Mouse (Mus musculus) thymus, postnatal 14 days (tissue): ENCODE measurements around the gene Slc7a5.

Experiments
- DNase-seq: peaks from one replicate; pipeline ENCODE4 v3.0.0; 2021

Slc7a5 gene

DNA sequence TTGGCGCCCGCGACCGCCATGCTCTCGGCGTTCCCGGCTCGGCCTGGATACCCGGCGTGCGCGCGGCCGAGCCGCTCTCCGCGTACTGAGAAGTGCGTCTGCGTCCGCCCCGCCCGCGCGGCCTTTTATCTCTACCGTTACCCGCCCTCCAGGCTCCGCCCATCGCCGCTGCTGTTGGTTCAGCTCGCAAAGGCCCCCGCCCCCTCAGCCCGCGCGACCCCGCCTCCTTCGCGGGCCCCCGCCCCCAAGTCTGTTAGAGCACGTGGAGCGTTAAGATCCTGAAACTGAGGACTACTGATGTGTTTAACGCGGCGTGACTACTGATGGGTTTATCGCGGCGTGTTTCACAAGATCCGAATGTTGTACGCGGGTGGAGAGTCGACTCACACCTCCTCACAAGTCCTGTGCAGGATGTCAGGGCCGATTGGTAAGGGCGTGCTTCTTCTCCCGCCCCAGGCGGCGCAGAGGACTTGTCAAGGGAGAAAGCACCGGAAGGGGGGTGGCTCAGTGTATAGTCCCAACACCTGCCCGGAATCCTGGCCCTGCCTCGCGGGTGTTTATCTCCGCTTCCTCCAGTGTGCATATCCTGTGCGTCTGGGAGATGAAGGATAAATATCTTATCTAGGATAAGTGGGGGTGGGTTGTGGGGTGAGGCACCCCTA is at the start of gene Slc7a5:
Gene Slc7a5 (minus strand): TSS at position 108 of the 662 bp plus-strand sequence.
- peak; percentile 99 for DNase-seq

DNA sequence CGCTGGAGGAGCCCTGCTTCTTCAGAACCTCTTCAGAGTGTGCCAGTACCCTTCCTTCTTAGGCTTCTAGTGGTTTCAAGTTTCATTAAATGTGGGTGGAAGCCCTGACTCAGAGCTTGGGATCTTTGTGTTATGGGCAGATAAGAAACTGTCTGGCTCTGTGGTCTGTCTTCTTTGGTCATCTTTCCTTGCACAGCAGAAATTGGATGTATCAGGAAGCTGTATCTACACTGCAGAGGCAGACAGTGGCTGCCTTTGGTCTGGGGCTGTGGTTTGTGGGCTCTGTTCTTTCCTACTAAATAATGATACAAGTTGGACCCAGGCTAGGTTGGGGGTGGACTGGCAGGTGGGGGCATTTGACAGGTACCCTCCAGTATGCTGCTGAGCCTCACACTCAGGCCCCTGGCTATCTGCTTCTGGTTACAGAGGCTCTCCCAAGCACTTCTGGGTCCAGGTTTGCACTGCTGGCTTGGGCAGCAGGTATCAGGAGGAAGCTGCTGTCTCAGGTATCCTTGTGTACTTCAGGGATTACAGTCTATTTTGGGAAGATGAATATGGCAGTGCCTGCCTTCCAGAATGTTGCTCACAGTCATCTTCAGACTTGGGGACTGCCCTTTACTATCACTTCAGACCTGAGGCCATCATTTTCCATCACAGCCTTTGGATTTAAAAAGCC is 48.5 kb upstream of the Slc7a5 start:
- DNase-seq = no peak

- no peak for DNase-seq
These were observed 47.6 kb upstream of the Slc7a5 start for GRCm38 (mm10) chr8:121954981-121955555.

DNA sequence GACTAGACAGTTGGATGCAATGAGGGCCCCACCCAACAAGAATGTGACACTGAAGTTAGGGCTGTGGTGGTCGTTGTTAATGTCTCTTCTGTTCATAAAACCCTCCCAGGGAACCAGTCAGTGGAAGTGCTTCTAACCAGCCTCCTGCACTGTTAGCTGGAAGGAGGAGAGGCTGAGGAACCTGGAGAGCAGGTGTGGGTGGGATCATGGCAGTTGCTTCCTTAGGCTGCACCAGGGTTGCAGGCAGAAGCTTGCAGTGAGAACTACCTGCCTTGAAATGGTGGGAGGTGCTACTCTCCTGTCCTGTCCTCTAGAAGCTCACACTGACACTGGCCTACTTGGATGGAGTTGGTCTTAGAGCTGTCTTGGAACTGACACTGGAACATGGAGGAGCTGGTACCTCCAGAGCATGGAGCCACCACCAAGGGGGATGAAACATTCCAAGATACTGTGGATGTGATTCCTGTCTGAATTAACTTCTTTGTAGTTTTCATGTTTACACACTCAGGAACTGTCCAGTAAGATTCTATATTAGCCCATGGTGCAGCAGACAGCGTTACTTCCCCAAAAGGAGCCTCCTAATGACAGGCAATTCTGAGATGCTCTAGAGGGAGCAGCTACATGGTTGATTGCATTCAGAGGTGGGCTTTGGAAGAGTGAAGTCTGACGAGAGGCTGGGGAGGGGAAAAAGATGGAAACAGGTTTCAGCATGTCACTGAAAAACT is 46.5 kb upstream of the Slc7a5 start:
- DNase-seq = no peak

DNA sequence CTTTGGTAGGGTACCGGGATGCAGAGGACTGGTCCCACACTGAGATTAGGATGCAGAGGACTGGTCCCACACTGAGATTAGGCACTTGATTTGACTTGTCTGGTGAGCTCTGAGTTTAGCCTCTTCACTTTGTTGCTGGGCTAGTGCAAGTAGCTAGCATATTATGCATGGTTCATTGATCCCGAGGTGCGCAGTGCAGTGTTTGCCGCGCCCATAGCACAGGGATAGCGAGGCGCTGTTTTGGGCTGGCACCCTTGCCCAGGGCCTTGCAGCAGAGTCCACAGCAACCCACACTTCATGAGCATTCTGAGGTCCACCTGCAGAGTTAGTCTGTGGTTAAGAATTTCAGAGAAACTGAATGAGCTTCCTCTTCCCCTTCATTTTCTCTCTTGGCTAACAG is 45.3 kb upstream of the Slc7a5 start:
- no peak for DNase-seq

GRCm38 (mm10) chr8:121952122-121952521 is 44.6 kb upstream of the Slc7a5 start:
- no peak for DNase-seq

DNA sequence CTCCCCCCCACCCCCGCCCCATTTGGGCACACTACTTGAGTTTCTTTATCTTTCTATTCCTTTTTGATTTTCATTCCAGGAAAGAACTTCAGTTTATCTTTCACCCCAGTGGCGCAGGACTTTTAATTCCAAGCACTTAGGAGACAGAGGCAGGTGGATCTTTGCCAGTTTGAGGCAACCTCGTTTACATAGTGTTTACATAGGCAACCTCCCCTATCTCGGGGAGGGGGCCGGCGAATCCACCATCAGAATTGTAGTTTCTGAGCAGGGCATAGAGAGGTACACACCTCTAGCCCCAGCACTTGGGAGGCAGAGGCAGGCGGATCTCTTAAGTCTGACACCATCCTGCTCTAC is 44.1 kb upstream of the Slc7a5 start:
- DNase-seq = no peak

DNA sequence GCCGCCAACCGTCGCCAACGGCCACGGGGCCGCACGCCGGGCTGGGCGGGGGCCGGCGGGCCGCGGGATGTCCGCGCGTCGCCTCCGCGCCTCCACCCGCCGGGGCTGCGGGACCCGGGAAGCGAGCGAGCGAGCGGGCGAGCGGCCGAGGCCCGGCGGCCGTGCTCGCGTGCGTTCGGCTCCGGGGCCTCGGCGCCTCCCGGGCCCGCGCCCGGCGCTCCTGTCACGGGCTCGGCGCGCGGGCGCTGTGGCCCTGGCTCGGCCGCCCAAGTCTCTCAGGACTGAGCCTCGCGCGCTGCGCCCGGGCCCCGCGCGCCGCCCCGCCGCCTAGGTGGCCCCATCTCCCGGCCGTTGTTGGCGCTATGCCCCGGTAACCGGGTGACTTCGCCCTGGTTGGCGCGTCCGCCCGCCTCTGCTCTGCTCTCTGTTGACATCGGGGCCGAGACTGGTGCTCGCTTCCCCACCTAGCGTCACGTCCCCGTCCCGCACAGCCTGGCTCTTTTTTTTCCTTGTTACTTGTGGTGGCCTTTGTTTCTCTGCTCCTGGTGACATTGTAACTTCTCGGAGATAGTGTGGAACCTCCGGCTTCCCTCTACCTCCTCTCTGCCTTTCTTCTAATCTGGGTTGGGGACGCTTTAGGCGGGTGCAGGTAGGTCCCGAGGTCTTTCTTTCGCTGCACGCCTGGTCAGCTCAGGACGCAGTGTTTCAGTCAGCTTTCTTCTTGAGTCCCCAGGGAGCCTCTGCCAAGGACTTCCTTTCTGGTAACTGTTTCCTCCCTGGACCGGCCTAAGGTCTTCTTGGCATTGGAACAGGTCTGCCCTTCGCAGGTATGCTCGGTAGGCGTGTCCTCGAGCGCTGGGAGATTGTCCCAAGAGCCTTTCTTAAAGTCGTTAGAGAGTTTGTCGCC is 43.5 kb upstream of the Slc7a5 start:
- peak; percentile 78 for DNase-seq

GRCm38 (mm10) chr8:121949941-121950748 is 42.7 kb upstream of the Slc7a5 start:
- DNase-seq = peak; percentile 99

GRCm38 (mm10) chr8:121949222-121949800 is 41.8 kb upstream of the Slc7a5 start, which contains the start of gene Banp:
Gene Banp (plus strand): TSS chr8:121949750.
- no peak for DNase-seq

- peak; percentile 23 for DNase-seq
These were observed 41.0 kb upstream of the Slc7a5 start for GRCm38 (mm10) chr8:121948321-121949145.

GRCm38 (mm10) chr8:121947753-121948141 is 40.3 kb upstream of the Slc7a5 start:
- DNase-seq = peak; percentile 93

GRCm38 (mm10) chr8:121947047-121947752 is 39.7 kb upstream of the Slc7a5 start:
- DNase-seq = no peak

DNA sequence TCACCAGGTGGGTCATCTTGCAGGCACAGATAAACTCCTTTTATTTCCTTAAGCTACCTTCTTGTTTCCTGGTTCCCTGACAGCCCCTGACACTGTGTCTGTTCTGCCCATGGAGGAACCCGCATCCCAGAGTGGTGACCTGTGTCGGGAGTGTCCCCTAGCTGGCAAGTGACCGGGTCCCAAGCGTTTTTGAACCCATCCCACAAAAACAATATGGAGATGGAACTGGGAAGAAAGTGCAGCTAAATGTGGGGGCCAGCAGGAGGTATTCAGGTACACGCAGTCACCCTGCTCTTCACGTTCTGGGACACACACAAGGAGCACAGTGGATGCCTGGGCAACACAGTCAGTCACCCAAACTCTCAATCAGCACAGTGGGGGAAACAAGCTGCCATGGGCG is 38.9 kb upstream of the Slc7a5 start:
- DNase-seq = no peak

GRCm38 (mm10) chr8:121944831-121945230 is 37.3 kb upstream of the Slc7a5 start, which contains the start of gene Car5a:
Gene Car5a (minus strand): TSS chr8:121944904.
- DNase-seq = no peak

DNA sequence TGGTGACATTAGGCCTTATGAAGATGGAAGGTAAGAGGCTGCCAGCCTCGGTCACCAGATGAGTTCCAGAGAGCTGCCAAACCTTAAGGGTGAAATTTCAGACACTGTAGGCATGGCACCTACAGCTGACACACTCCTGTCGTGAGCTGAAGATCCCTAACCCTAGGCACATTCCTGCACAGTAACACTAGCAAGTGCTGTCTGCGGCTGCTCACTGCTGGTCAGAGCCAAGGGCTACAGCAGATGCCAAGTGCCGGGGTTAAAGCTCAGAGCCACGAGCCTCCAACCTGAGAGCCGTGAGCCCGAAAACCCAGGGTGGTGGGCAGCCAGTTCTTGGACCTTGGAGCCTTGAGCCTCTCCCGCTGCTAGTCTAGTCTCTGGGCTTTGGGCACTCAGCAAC is 36.2 kb upstream of the Slc7a5 start:
- DNase-seq = no peak

DNA sequence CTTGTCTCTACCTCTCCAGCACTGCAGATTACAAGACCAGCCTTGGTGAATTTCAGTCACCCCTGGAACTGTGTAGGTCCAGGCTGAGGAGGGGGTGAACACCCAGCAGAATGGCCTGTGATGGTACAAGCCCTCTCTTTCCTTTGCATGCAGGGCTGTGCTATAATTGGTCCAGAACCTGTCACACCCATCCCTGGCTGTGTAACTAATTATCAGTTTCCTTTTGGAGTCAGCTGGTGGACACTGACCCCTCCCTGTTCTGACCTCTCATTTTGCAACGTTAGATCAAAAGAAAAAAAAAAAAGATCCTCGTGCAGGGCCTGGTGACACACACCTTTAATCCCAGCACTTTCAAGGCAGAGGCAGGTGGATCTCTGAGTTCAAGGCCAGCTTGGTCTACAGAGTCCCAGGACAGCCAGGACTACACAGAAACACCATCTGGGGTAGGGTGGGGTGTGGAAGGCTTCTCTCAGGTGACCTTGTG is 35.6 kb upstream of the Slc7a5 start:
- DNase-seq = no peak

DNA sequence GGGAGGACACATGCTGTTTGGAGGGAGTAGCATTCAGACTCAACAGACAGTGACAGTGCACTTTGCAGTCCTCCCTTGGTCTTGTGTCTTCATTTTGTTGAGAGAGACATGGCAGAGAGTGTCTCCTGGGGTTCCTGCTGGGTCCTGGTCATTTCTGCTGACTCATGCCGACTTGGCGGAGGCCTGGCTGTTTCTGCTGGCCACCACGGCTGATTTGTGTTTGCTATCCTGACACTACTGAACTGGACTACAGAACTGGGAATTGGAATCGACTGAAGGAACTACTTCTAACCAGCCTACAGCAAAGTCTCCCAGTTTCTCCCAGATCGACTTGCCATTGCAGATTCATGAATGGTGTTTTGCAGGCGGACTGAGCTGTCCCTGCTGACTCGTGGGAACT is 31.2 kb upstream of the Slc7a5 start:
- DNase-seq = no peak

DNA sequence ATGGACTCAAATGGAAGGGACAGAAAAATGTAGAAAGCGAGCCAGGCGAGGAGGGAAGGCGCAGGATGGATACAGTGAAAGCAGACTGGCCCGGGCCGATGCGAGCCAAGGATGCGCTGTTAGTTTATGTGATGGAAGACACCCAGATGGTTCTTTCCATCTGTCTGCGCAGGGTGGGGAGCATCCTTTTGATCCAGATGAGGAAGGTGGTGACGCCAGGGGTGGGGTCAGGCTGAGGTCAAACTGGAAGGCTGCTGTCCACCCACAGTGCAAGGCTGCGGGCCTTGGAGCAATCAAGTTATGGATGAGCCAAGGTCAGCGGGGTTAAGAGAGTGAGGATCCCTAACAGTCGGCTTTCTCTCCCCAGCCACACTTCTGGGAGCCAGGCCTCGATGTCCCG is 28.9 kb upstream of the Slc7a5 start:
- no peak for DNase-seq
